Mouse (Mus musculus) ES-E14 (cell line): ENCODE data around the gene Gsdma.

Source experiments
- CHD2 ChIP-seq: IDR thresholded peaks from 2 replicates; pipeline ENCODE4 v1.6.1; 2014; ENCODE audit warnings: mild to moderate bottlenecking, low read depth, low read length, inconsistent platforms
- HCFC1 ChIP-seq: IDR thresholded peaks from 2 replicates; pipeline ENCODE4 v1.6.1; 2012; ENCODE audit warnings: low read length, inconsistent platforms, borderline replicate concordance; ENCODE audit not compliant: insufficient read depth
- MAFK ChIP-seq: IDR thresholded peaks from 2 replicates; pipeline ENCODE4 v1.6.1; 2014; ENCODE audit warnings: mild to moderate bottlenecking, low read depth, low read length, inconsistent platforms; ENCODE audit not compliant: insufficient read depth
- ZC3H11A ChIP-seq: IDR thresholded peaks from 2 replicates; pipeline ENCODE4 v1.6.1; 2012; ENCODE audit warnings: low read depth, mild to moderate bottlenecking, inconsistent platforms, low read length, borderline replicate concordance
- ZNF384 ChIP-seq: IDR thresholded peaks from 2 replicates; pipeline ENCODE4 v1.6.1; 2012; ENCODE audit warnings: low read depth, low read length, inconsistent platforms

GRCm38 (mm10) chr11:98620791-98621190, 43.4 kb upstream of the Gsdma start:
- TF ChIP-seq ZNF384, result no peak
- no peak for TF ChIP-seq CHD2
- no peak for TF ChIP-seq ZC3H11A
- TF ChIP-seq MAFK, result no peak
- TF ChIP-seq HCFC1, result no peak
